ENCODE assay signal across 9 mouse cellular contexts in genomic region chr4:154449343-154449742, GRCm38 (mm10).
DNase-seq lines count a peak whose midpoint lies in the region; ATAC-seq lines count a peak whose summit lies in the region.
"Had no signal": no experiment of that assay in that cellular context is flagged by ENCODE, and none has a peak within 500 bp of the region (broad histone marks: within the 10 kb centered on the region; RNA-seq: fewer than 3 reads in every experiment).

No protein-coding gene starts in this region.

- peak; percentile 31 to 64 for DNase-seq in heart, adult 18-20 months
- DNase-seq in heart, postnatal 25 days (ENCODE audit: low spot score), result no peak
- DNase-seq in embryo, embryonic 10 days (ENCODE audit: low spot score), result peak; percentile 66
- DNase-seq in kidney, postnatal 10 days, result peak; percentile 66
- peak; percentile 52 to 66 for DNase-seq in lung, adult 18-20 months
- DNase-seq in retina, postnatal 7 days (ENCODE audit: low read depth, low spot score), result peak; percentile 6

- peaks cover 67% of the 10 kb centered on the region for H3K4me1 ChIP-seq in heart, embryonic 13.5 days

- no peak overlapping the region for H3K4me2 ChIP-seq in heart, embryonic 13.5 days

- WGBS in heart, embryonic 13.5 days, result 25% methylated on average over 3 of the region's 3 CpGs

- ATAC-seq in heart, embryonic 13.5 days (ENCODE audit: extremely low read depth, insufficient number of reproducible peaks, low FRiP score, low TSS enrichment), result 0 out of 2 replicates have a peak, but pooled peaks have one; percentile 12
- no peak for ATAC-seq in erythroblast, adult 5-6 weeks (replicated peaks; ENCODE audit: low FRiP score, poor library complexity, severe bottlenecking)

- intact Hi-C loops in heart, postnatal 25 days (cut with DNase I), result loop anchor here (2.0 kb wide), 2 partner anchors 187 to 225 kb away; partner anchors contain the start of gene Prdm16

- peaks cover 55% of the 10 kb centered on the region for H3K27me3 ChIP-seq in heart, embryonic 13.5 days (replicated peaks)

- no peak overlapping the region; the same call in 1 of the 2 replicates for H3K9ac ChIP-seq in heart, embryonic 13.5 days

- H3K9me3 ChIP-seq in heart, embryonic 13.5 days, result no peaks in the 10 kb centered on the region

- no peak overlapping the region for H3K4me3 ChIP-seq in heart, embryonic 13.5 days

- H3K36me3 ChIP-seq in heart, embryonic 13.5 days, result no peaks in the 10 kb centered on the region
- H3K36me3 ChIP-seq: G1E had no signal

- peak overlapping the region; percentile 56; the same call in 1 of the 2 replicates for H3K27ac ChIP-seq in heart, embryonic 13.5 days (replicated peaks)
